Mouse (Mus musculus): ENCODE measurements at regions not wholly inside any gene's neighbourhood (a gene's known extent, or its start where the extent isn't known, plus 50 kb on each side); places are given as distances from the start of the nearest gene placed in this dataset.

- no peak for ATAC-seq (replicated peaks; ENCODE audit: insufficient number of reproducible peaks, low FRiP score, low TSS enrichment, poor library complexity, severe bottlenecking)
Measured at GRCm38 (mm10) chr3:52586418-52586817, 318.3 kb downstream of the Foxo1 start.

GRCm38 (mm10) chr3:52579917-52580316 lies 311.8 kb downstream of the Foxo1 start:
- no peak for ATAC-seq (replicated peaks; ENCODE audit: insufficient number of reproducible peaks, low FRiP score, low TSS enrichment, poor library complexity, severe bottlenecking)

GRCm38 (mm10) chr3:52579096-52579495 lies 311.0 kb downstream of the Foxo1 start:
- no peak for ATAC-seq (replicated peaks; ENCODE audit: insufficient number of reproducible peaks, low FRiP score, low TSS enrichment, poor library complexity, severe bottlenecking)

DNA sequence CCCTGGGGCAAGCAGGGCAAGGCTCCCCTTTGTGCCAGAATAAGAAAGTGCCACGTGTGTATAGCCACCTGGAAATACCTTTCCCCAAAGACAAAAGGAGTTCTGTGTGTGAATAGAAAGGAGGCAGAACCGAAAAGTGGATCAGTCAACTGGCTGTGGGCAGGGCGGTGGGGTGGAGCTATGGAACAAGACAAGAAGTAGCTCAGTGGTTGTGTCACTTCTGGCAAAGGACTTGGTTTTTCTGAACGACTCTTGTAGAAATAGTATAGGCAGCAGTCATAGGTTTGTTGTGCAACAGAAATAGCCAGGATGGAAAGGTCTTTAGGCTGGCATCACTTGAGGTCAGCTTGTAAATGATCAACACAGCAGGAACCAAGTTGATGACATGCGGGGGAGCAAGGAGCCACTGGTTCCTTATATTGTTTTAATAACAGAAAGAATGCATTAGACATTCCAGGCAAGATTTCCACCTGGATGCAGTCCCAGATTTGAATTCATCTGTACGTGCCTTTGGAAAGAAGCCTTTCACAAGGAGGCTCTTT lies 308.6 kb downstream of the Foxo1 start:
- no peak for ATAC-seq (replicated peaks; ENCODE audit: insufficient number of reproducible peaks, low FRiP score, low TSS enrichment, poor library complexity, severe bottlenecking)

- ATAC-seq (replicated peaks; ENCODE audit: insufficient number of reproducible peaks, low FRiP score, low TSS enrichment, poor library complexity, severe bottlenecking): no peak
Measured at GRCm38 (mm10) chr3:52575237-52575798, 307.2 kb downstream of the Foxo1 start.

DNA sequence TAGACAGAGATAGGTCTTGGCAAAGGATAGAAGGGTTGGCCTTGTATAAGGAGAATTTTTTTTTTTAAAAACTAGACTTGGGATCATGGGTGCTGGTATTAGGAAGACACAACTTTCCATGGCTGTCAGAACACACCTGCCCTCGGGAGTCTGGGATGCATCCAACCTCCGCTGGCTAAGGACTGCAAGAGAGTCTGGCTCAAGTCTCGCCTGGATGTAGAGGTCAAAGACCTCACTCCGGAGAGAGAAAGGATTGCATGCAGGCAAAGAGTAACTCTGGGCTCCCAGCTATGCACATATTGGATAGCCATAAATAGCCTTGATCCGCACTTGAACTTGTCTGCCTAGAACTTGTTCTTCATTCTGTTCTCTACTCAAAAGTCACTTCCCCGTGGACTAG lies 306.2 kb downstream of the Foxo1 start:
- no peak for ATAC-seq (replicated peaks; ENCODE audit: insufficient number of reproducible peaks, low FRiP score, low TSS enrichment, poor library complexity, severe bottlenecking)

- no peak for ATAC-seq (replicated peaks; ENCODE audit: insufficient number of reproducible peaks, low FRiP score, low TSS enrichment, poor library complexity, severe bottlenecking)
Measured at GRCm38 (mm10) chr3:52573806-52574205, 305.7 kb downstream of the Foxo1 start.

DNA sequence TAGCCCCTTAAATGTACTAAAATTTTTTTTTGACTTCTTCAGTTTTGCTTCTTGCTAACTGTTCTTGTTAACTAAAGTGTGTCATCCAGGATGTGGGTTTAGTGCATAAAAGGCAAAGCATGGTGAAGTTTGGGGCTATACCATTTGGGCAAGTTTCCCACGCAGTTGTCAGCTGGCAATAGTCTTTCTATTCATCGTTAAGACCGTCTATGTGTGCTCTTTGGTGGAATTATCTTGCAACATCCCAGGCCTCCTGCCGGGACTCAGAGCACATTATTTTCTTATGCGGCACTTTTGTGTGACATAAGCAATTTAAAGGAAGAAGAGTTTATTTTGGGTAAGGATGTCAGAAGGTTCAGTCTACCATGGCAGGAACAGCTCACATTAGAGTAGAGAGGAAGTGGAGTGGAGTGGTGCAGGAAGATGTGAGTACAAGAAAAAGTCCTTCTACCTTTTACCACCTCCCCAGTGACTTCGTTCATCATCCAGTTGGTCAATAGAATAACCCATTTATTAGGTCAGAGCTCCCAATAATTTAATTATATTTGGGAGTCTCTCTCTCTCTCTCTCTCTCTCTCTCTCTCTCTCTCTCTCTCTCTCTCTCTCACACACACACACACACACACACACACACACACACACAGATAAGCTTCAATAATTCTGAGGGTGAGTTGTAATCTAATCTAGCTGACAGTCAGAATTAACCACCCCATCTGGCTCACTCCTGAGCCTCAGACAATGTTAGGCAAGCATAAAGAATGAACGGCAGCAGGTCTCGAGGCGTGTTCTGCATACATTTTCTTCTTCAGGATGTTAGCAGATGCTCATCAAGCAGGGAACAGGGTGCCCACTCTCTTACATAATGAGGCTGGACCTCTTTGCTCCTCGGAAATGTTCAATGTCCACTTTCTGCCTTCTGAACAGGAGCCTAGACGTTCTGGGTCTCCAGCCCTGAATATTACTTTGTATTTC lies 304.7 kb downstream of the Foxo1 start:
- no peak for ATAC-seq (replicated peaks; ENCODE audit: insufficient number of reproducible peaks, low FRiP score, low TSS enrichment, poor library complexity, severe bottlenecking)

DNA sequence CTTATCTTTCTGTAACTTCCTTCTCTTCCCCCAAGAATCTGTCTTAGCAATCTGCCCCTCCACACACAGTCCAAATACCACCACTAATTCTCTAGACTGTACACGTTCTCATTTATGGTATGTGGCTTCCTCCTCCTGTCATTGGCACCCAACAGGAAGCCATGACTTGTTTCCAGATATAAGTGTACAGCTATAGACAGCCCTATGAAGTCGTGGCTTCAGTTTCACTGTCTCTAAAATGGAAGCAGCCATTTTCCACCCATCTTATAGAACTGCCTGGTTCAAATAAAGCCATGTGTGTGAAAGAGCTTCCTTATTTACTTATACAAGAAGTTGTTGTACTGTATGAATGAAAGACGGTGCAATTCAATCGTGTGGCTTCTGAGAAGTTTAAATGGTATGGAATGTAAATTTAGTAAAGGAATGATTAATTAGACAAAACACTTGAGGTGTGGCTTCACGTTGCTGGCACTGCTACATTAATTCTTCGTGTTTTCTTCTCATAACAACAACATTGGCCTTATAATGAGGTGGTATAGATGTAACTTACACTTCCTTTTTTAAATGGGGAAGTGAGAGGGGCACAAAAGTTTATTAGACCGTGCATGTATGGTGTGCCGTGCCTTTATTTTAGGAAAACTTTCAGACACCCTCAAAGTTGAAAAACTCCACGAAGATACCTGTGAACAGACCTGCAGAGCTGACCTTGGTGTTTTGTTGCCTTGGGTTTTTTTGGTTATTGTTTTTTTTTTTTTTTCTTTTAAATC lies 299.7 kb downstream of the Foxo1 start:
- peak; percentile 57 for ATAC-seq (replicated peaks; ENCODE audit: insufficient number of reproducible peaks, low FRiP score, low TSS enrichment, poor library complexity, severe bottlenecking)

DNA sequence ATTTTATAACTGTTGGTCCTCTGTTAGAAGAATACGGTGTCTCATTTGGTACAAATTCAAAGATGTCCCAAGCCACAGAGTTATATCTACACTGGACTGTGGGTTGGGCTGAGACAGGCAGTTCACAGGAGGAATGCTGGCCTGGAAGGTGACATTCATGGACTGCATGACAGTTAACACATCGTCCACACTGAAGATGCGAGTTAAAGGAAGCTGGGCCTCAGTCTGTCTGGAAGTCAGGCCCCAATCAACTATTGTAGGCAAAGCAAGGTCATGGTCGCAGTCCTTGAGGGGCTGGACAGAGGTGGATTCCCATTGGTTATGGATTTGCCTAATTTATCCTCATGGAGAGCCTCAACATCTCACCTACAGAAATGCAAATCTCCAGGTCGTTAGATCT lies 295.5 kb downstream of the Foxo1 start:
- no peak for ATAC-seq (replicated peaks; ENCODE audit: insufficient number of reproducible peaks, low FRiP score, low TSS enrichment, poor library complexity, severe bottlenecking)

DNA sequence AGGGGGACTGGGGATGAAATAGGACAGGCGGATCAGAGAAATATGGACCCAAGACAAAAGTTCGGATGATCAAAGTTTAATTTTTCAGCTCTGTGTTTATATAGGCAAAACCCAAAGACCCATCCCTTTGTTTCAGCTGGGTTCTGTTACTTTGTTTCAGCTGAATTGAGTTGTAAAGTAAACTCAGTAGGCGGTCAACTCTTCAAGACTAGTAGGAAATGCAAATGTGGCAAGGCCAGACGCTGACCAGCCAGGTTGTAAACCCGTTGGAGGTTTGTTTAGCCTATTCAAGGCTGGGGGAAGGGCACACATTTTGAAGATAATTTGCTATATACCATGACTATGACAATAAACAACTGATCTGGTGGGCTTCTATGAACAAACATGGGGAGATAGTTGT lies 294.7 kb downstream of the Foxo1 start:
- no peak for ATAC-seq (replicated peaks; ENCODE audit: insufficient number of reproducible peaks, low FRiP score, low TSS enrichment, poor library complexity, severe bottlenecking)

DNA sequence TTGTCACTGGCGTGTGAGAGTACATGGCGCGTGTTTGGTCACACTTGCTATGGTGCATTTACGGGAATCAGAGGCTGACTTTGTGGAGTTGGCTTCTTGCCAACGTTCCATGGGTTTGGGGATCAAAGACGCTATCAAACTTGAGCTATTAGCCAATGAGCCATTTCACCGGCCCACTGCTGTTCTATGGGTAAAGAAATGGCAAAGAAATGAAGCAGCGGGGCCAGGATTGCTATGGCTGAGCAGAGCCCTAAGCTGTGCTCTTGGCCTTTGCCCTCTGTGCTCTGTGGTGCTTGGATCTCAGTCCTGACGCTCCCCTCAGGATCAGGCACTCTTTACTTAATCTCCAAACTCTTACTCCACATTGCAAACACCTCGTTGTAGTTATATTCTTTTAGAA lies 291.3 kb downstream of the Foxo1 start:
- ATAC-seq (replicated peaks; ENCODE audit: insufficient number of reproducible peaks, low FRiP score, low TSS enrichment, poor library complexity, severe bottlenecking): no peak

- ATAC-seq (replicated peaks; ENCODE audit: insufficient number of reproducible peaks, low FRiP score, low TSS enrichment, poor library complexity, severe bottlenecking): no peak
Measured at GRCm38 (mm10) chr3:52558765-52559164, 290.6 kb downstream of the Foxo1 start.

DNA sequence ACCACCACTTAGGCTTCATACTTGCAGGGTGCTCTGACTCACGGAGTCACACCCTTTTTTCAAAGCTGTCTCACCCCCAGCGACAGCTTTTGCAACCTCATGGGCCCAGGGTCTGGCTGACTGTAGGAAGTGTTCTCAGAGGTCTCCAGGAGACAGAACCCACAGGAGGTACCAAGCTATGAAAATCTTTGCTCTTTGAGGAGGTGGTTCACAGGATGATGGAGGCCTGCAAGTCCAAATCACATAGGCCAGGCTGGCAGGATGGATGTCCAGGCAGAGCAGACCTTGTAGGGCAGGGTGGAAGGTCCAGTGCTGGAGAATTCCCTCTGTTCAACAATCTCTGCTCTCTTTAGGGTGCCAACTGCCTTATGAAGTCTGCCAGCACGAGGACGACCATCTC lies 289.2 kb downstream of the Foxo1 start:
- no peak for ATAC-seq (replicated peaks; ENCODE audit: insufficient number of reproducible peaks, low FRiP score, low TSS enrichment, poor library complexity, severe bottlenecking)

DNA sequence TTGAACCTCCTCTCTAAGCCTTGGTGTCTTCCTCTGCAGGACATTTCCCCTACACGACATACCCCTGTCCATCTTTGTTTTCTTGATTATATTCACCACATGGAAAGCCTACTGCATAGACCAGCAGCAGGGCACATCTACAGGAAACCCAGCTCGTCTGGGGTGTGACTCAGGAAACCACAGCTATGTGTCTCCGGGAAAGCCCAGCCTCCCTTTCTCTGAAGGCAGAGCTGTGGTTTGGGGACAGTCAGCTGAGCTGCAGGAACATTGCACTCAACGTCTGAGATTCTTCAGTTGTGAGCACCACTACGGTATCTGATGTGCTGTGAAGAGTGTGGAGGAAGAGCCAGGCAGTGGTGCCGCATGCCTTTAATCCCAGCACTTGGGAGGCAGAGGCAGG lies 286.9 kb downstream of the Foxo1 start:
- ATAC-seq (replicated peaks; ENCODE audit: insufficient number of reproducible peaks, low FRiP score, low TSS enrichment, poor library complexity, severe bottlenecking): peak; percentile 87

- no peak for ATAC-seq (replicated peaks; ENCODE audit: insufficient number of reproducible peaks, low FRiP score, low TSS enrichment, poor library complexity, severe bottlenecking)
Measured at GRCm38 (mm10) chr3:52554490-52554889, 286.4 kb downstream of the Foxo1 start.

DNA sequence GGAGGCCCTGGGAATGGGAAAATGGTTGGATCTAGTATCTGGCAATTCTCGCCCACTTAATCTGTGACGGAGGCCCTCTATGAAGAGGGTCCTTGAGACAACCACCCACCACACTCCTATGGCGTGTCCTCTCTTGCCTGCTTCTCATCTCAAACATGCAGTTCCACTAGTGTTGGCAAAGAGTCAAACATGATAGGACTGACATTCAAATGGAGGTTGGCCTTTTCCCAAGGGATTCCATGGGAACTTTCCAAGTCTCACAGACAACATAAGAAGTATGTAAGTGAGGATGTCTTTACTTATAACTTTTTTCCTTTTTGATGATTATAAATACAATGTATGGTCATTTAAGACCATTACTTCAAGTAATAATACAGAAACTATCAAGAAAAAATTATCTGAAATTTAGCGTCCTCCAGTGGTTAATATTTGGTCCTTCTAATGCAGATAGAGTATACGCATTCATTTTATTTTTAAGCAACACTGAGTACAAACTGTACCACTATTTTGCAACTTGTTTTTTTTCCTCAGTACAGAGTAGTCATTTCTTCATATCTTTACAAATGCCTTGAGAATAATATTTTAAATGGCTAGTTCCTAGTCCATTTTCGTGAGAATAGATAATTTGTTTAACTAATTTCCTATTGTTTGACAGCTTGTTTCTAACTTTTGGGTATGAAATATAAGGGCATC lies 280.2 kb downstream of the Foxo1 start:
- no peak for ATAC-seq (replicated peaks; ENCODE audit: insufficient number of reproducible peaks, low FRiP score, low TSS enrichment, poor library complexity, severe bottlenecking)

GRCm38 (mm10) chr3:52546035-52546434 lies 277.9 kb downstream of the Foxo1 start:
- ATAC-seq (replicated peaks; ENCODE audit: insufficient number of reproducible peaks, low FRiP score, low TSS enrichment, poor library complexity, severe bottlenecking): no peak

GRCm38 (mm10) chr3:52543006-52543405 lies 274.9 kb downstream of the Foxo1 start:
- ATAC-seq (replicated peaks; ENCODE audit: insufficient number of reproducible peaks, low FRiP score, low TSS enrichment, poor library complexity, severe bottlenecking): no peak
